Mouse (Mus musculus): ENCODE results near the gene Olfr402.

- TF ChIP-seq POLR2A (IDR thresholded peaks at IDR 0.05; ENCODE audit: low read depth, low read length) (no peak), CTCF (IDR thresholded peaks at IDR 0.05; ENCODE audit: borderline replicate concordance, insufficient read depth, low read length) (no peak)
Observed at GRCm38 (mm10) chr11:74185949-74186348, 32.6 kb downstream of the Olfr402 start, which contains the start of gene Olfr403.

Data from embryonic fibroblast, embryonic 13.5 days (primary cell).